Mouse (Mus musculus): Measurements from ENCODE around the gene Bcl2l13. TPM values are rescaled to one million over a fixed set of nuclear protein-coding genes. Genes with fewer than 3 reads are reported as not detected.

The Bcl2l13 gene
- polyA plus RNA-seq, 1 experiment from 2014 or later: 33.1 TPM

DNA sequence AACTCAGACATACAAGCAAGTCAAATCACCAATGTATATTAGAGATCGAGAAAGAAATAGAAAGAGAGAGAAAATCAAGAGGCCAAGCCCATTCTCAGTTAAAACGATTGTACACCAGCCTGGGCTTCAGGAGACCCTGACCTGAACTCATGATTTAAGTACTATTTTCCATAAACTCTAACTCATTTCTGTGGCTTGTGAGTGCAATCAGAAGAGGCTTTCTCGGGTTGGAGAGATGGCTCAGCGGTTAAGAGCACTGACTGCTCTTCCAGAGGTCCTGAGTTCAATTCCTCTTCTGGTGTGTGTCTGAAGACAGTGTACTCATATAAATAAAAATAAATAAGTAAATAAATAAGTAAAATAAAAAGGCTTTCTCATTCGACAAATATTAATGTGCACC, 14.3 kb upstream of the Bcl2l13 start:
- WGBS: 57% methylated on average over 5 of the region's 5 CpGs
- Histone ChIP-seq H3K27me3 (ENCODE audit: control insufficient read depth, insufficient read depth, low read length) (no peaks in the 10 kb centered on the region), H3K27ac (replicated peaks; ENCODE audit: low read depth, low read length) (no peak overlapping the region)

DNA sequence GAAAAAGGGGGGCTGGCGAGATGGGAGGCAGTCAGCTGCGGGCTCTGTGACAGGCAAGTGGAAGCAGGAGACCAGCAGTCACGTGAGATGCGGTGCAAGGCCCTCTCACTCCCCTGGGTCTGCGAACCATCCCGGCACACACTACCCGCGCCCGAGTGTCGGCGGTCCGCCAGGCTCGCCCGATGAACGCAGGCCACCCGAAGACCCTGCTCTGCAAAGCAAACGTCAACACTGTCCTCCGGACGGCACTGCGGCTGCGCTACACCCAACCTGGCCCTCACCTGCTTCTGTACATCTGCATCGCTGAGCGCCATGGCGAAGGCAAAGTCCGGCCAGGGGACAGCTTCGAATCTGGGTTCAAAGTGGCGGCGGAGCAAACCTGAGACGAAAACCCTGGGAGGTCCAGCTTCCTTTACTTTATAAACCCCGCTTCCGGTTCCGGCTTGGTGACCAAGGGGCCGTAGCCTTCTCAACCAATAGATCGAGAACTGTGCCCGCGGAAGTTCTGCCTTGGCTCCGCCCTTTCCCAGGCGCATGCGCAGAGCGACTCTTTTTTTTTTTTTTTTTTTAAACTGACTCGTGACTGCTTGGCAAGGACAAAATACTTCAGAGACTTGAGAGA, 13.6 kb upstream of the Bcl2l13 start, which contains the start of gene Atp6v1e1:
Gene Atp6v1e1 (minus strand): TSS at position 487 of the 622 bp plus-strand sequence.
- Histone ChIP-seq H3K9me3 (ENCODE audit: control insufficient read depth, low read length) (no peaks in the 10 kb centered on the region), H3K9ac (replicated peaks; ENCODE audit: low read length) (peak within 1 kb of the TSS; percentile 80), H3K4me2 (ENCODE audit: low read length) (peak within 1 kb of the TSS; percentile 61), H3K27ac (replicated peaks; ENCODE audit: low read depth, low read length) (peak within 1 kb of the TSS; percentile 87), H3K4me1 (ENCODE audit: control insufficient read depth, insufficient read depth, low read length) (peaks cover 13% of the 10 kb centered on the region), H3K27me3 (ENCODE audit: control insufficient read depth, insufficient read depth, low read length) (no peaks in the 10 kb centered on the region), H3K4me3 (replicated peaks; ENCODE audit: low read depth, low read length) (peak within 1 kb of the TSS; percentile 98), H3K36me3 (ENCODE audit: control insufficient read depth, insufficient read depth, low read length) (peaks cover 19% of the 10 kb centered on the region)
- DNase-seq: peak; percentile 97
- under 1% methylated on average over 41 of the region's 41 CpGs for WGBS
- peak; percentile 95 for ATAC-seq (ENCODE audit: low FRiP score, low TSS enrichment)

More for the DNA sequence above, 14.3 kb upstream of the Bcl2l13 start:
- Histone ChIP-seq H3K9me3 (ENCODE audit: control insufficient read depth, low read length) (no peaks in the 10 kb centered on the region), H3K4me1 (ENCODE audit: control insufficient read depth, insufficient read depth, low read length) (peaks cover 13% of the 10 kb centered on the region), H3K36me3 (ENCODE audit: control insufficient read depth, insufficient read depth, low read length) (peaks cover 22% of the 10 kb centered on the region), H3K9ac (replicated peaks; ENCODE audit: low read length) (peak overlapping the region; percentile 80; the same call in 1 of the 2 replicates), H3K4me3 (replicated peaks; ENCODE audit: low read depth, low read length) (peak overlapping the region; percentile 98), H3K4me2 (ENCODE audit: low read length) (peak overlapping the region; percentile 61)
- DNase-seq (no peak), ATAC-seq (ENCODE audit: low FRiP score, low TSS enrichment) (no peak)

DNA sequence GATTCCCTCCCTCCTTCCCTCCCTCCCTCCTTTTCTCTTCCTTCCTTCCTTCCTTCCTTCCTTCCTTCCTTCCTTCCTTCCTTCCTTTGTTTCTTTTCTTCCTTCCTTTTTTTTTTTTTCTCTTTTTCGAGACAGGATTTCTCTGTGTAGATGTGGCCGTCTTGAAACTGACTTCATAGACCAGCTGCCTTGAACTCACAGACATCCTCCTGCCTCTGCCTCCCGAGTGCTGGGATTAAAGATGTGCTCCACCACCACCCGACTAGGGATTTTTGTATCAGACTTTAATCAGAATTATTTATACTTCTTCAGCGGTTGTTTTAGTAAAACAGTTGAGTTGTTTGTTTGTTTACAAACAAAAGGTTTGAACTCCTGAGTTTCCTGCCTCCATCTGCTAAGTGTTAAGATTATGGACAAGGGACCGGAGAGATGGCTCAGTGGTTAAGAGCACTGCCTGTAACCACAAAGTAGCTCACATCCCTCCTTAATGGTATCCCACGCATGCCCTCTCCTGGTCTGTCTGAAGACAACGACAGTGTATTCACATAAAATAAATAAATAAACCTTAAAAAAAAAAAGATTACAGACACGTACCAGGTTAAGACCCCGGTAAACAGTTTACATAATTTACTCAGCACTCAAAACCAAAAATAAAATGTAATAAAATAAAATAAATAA, 12.9 kb upstream of the Bcl2l13 start:
- H3K36me3 ChIP-seq (ENCODE audit: control insufficient read depth, insufficient read depth, low read length): peaks cover 13% of the 10 kb centered on the region
- WGBS: 74% methylated on average over 10 of the region's 10 CpGs
- H3K4me3 ChIP-seq (replicated peaks; ENCODE audit: low read depth, low read length): 0 out of 2 replicates have a peak overlapping the region, but pooled peaks have one; percentile 7
- H3K9me3 ChIP-seq (ENCODE audit: control insufficient read depth, low read length): no peaks in the 10 kb centered on the region
- no peaks in the 10 kb centered on the region for H3K27me3 ChIP-seq (ENCODE audit: control insufficient read depth, insufficient read depth, low read length)
- peaks cover 13% of the 10 kb centered on the region for H3K4me1 ChIP-seq (ENCODE audit: control insufficient read depth, insufficient read depth, low read length)
- peak overlapping the region; percentile 39 for H3K4me2 ChIP-seq (ENCODE audit: low read length)
- no peak overlapping the region for H3K9ac ChIP-seq (replicated peaks; ENCODE audit: low read length)
- peak overlapping the region; percentile 45; the same call in 1 of the 2 replicates for H3K27ac ChIP-seq (replicated peaks; ENCODE audit: low read depth, low read length)
- DNase-seq (peak; percentile 23), ATAC-seq (ENCODE audit: low FRiP score, low TSS enrichment) (peak; percentile 46; the same call in 1 of the 2 replicates)

DNA sequence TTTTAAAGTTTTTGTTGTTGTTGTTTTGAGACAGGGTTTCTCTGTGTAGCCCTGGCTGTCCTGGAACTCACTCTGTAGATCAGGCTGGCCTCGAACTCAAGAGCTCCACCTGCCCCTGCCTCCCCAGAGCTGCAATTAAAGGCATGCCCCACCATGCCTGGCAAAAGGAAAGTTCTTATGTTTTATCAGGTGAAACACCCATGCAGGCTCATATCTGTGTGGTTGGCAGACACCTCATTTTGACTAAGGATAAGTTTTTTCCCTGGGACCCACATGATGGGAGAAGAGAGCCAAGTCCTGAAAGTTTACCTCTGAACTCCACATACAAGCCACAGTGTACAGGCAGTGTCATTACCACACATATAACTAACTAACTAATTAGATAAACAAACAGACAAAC, 6.0 kb upstream of the Bcl2l13 start:
- Histone ChIP-seq H3K4me3 (replicated peaks; ENCODE audit: low read depth, low read length) (no peak overlapping the region), H3K27me3 (ENCODE audit: control insufficient read depth, insufficient read depth, low read length) (no peaks in the 10 kb centered on the region), H3K36me3 (ENCODE audit: control insufficient read depth, insufficient read depth, low read length) (no peaks in the 10 kb centered on the region), H3K9ac (replicated peaks; ENCODE audit: low read length) (no peak overlapping the region), H3K27ac (replicated peaks; ENCODE audit: low read depth, low read length) (no peak overlapping the region), H3K4me2 (ENCODE audit: low read length) (no peak overlapping the region), H3K4me1 (ENCODE audit: control insufficient read depth, insufficient read depth, low read length) (no peaks in the 10 kb centered on the region), H3K9me3 (ENCODE audit: control insufficient read depth, low read length) (no peaks in the 10 kb centered on the region)
- ATAC-seq (ENCODE audit: low FRiP score, low TSS enrichment): no peak
- no peak for DNase-seq
- WGBS: 61% methylated on average over 1 of the region's 1 CpGs

GRCm38 (mm10) chr6:120830866-120831608, 5.0 kb upstream of the Bcl2l13 start:
- ATAC-seq (ENCODE audit: low FRiP score, low TSS enrichment) (no peak), DNase-seq (no peak)
- Histone ChIP-seq H3K27me3 (ENCODE audit: control insufficient read depth, insufficient read depth, low read length) (no peaks in the 10 kb centered on the region), H3K4me3 (replicated peaks; ENCODE audit: low read depth, low read length) (no peak overlapping the region), H3K9me3 (ENCODE audit: control insufficient read depth, low read length) (no peaks in the 10 kb centered on the region), H3K4me1 (ENCODE audit: control insufficient read depth, insufficient read depth, low read length) (no peaks in the 10 kb centered on the region), H3K4me2 (ENCODE audit: low read length) (no peak overlapping the region), H3K9ac (replicated peaks; ENCODE audit: low read length) (no peak overlapping the region), H3K36me3 (ENCODE audit: control insufficient read depth, insufficient read depth, low read length) (no peaks in the 10 kb centered on the region), H3K27ac (replicated peaks; ENCODE audit: low read depth, low read length) (no peak overlapping the region)
- WGBS: 60% methylated on average over 4 of the region's 4 CpGs

- Histone ChIP-seq H3K9me3 (ENCODE audit: control insufficient read depth, low read length) (no peaks in the 10 kb centered on the region), H3K4me3 (replicated peaks; ENCODE audit: low read depth, low read length) (no peak overlapping the region), H3K4me2 (ENCODE audit: low read length) (no peak overlapping the region), H3K27me3 (ENCODE audit: control insufficient read depth, insufficient read depth, low read length) (no peaks in the 10 kb centered on the region), H3K9ac (replicated peaks; ENCODE audit: low read length) (no peak overlapping the region), H3K4me1 (ENCODE audit: control insufficient read depth, insufficient read depth, low read length) (peaks cover 4% of the 10 kb centered on the region; the same call in 1 of the 2 replicates), H3K27ac (replicated peaks; ENCODE audit: low read depth, low read length) (no peak overlapping the region), H3K36me3 (ENCODE audit: control insufficient read depth, insufficient read depth, low read length) (no peaks in the 10 kb centered on the region)
- no peak for ATAC-seq (ENCODE audit: low FRiP score, low TSS enrichment)
- DNase-seq: no peak
- WGBS: 80% methylated on average over 4 of the region's 4 CpGs
These were observed 3.9 kb upstream of the Bcl2l13 start for GRCm38 (mm10) chr6:120832097-120832496.

DNA sequence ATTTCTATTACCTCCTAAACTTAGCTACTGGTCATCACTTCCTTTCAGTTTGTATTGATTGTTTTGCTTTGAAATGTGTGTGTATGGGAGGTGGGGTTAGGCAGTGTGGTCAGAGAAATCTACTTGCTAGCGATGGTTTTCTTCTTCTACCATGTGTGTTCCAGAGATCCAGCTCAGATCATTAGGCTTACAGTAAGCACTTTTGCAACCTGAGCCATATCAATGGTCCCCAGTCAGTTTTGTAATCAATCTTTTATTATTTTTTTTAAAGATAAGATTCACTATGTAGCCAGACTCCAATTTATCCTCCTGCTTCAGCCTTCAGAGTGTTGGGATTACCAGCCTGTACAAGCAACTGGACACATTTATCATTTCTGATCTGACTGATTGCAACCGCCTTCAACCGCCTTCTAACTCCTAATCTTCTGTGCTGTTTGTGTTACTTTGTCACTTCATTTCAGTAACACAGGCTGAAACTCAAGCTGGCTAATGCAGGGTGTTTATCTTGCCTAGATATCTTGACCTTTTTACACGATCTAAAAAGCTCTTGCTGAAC, 1.2 kb upstream of the Bcl2l13 start:
- Histone ChIP-seq H3K4me3 (replicated peaks; ENCODE audit: low read depth, low read length) (no peak overlapping the region), H3K4me1 (ENCODE audit: control insufficient read depth, insufficient read depth, low read length) (peaks cover 7% of the 10 kb centered on the region; the same call in 1 of the 2 replicates), H3K9ac (replicated peaks; ENCODE audit: low read length) (no peak overlapping the region), H3K4me2 (ENCODE audit: low read length) (no peak overlapping the region), H3K27ac (replicated peaks; ENCODE audit: low read depth, low read length) (no peak overlapping the region), H3K27me3 (ENCODE audit: control insufficient read depth, insufficient read depth, low read length) (no peaks in the 10 kb centered on the region), H3K9me3 (ENCODE audit: control insufficient read depth, low read length) (no peaks in the 10 kb centered on the region), H3K36me3 (ENCODE audit: control insufficient read depth, insufficient read depth, low read length) (no peaks in the 10 kb centered on the region)
- DNase-seq: no peak
- no peak for ATAC-seq (ENCODE audit: low FRiP score, low TSS enrichment)
- 92% methylated on average over 4 of the region's 4 CpGs for WGBS

- H3K9me3 ChIP-seq (ENCODE audit: control insufficient read depth, low read length): no peaks in the 10 kb centered on the region
- DNase-seq: no peak
- H3K4me2 ChIP-seq (ENCODE audit: low read length): peak overlapping the region; percentile 78
- peak overlapping the region; percentile 85 for H3K9ac ChIP-seq (replicated peaks; ENCODE audit: low read length)
- WGBS: 4% methylated on average over 37 of the region's 37 CpGs
- peak; percentile 83 for ATAC-seq (ENCODE audit: low FRiP score, low TSS enrichment)
- peak overlapping the region; percentile 95 for H3K27ac ChIP-seq (replicated peaks; ENCODE audit: low read depth, low read length)
- peak overlapping the region; percentile 86 for H3K4me3 ChIP-seq (replicated peaks; ENCODE audit: low read depth, low read length)
- peaks cover 7% of the 10 kb centered on the region; the same call in 1 of the 2 replicates for H3K4me1 ChIP-seq (ENCODE audit: control insufficient read depth, insufficient read depth, low read length)
- H3K36me3 ChIP-seq (ENCODE audit: control insufficient read depth, insufficient read depth, low read length): no peaks in the 10 kb centered on the region
- H3K27me3 ChIP-seq (ENCODE audit: control insufficient read depth, insufficient read depth, low read length): no peaks in the 10 kb centered on the region
These were observed 558 bp downstream of the Bcl2l13 start for GRCm38 (mm10) chr6:120836389-120837151.
